Mouse (Mus musculus): ENCODE results near the gene Ccdc144b.

Ccdc144b gene

DNA sequence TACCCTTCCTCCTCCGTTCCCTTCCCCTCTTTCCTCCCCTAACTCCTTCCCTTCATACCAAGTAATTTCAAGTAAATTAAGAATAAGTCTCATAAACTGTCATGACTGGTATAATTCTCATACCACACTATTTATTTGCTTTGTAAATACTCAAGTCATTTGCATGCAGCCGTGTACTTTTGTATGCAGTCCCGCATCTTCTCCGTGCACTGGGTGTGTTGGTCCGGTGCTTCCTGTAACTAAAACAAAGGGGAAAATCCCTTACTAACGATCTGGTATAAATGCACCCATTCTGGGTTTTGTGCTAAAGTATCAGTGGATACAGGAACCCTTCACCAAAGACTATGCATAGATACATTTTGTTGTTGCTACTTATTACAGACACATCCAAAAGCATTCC lies 27.6 kb downstream of the Ccdc144b start:
- in situ Hi-C loops (cut with MboI), result no loop called here

DNA sequence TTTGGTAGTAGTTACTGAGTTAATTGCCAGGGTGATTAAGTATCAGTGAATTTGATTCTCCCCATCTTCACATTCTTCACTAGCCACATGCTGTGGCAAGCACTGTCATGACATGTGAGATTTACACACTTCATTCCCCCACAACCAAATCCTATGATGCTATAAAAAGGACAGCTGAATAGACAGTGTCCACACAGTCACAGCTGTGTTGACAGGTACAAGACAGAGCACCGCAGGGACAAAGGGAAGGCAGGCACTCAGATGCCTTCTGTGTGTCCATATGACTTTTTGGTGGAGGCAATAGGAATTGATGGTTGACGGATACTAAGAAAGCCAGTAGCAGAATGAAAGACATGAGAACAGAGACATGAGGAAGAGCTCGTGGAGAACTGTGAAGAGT lies 42.1 kb downstream of the Ccdc144b start:
- in situ Hi-C loops (cut with MboI), result no loop called here

DNA sequence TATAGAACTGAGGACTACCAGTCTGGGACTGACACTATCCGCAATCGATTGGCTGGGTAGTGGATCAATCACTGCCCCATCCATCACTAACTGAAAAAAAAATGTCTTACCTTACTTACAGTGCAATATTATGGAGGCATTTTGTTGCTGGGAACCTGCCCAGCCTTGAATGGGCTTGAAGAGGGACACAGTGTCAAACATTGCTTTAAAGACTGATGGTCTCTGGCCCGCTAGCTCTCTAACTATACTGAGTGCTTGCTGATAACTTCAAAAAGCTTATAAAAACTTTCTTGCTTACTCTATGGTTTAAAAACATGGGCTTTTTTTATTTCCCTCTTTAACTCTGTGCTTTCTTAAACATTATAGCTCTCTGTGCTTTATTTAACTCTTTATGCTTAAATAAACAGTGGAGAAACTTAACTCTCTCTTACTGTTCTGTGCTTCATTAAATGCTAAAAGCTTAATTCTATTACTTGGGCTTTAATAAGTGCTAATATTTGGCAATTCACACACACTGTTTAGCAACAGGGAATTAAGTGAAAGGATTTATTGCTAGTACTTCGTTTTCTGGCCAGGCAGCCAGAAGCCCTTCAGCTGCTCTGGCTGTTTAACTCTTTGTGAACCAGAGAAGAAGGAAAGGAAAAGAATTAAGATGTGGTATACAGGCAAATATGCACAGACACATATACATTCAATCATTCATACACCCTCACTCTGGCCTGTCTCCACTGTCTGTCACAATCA lies 44.8 kb downstream of the Ccdc144b start:
- in situ Hi-C loops (cut with MboI), result no loop called here

DNA sequence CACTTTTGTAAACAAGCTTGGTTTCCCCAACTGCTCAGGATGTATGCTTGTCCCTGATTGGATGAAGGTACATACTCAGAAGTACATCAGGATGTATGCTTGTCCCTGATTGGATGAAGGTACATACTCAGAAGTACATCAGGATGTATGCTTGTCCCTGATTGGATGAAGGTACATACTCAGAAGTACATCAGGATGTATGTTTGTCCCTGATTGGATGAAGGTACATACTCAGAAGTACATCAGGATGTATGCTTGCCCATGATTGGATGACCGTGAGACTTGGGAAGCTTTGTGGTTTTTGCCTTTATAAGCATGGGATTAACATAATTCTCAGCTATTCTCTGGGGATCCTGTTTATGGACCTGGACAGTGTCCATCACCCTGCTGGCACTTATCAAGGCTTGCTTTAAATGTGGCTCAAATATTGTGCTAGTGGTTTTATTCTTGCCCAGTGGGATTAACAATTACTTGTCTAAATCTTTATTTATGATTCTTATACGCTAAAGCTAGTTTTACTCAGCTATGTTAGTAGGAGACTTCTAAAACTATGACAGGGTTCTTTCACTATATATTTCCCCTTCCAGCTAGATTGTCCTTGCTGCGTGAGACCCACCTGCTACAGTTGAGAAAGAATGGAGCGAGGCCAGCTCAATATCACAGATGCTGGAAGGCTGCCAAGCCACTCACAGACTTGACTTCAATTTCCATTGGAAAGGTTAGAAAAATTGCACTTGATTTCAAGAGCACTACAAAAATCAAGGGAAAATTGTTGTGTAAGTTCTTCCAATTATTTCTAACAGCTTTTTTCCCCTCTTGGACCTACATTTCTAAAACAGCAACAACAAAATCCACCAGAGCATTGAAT lies 49.1 kb downstream of the Ccdc144b start:
- in situ Hi-C loops (cut with MboI), result no loop called here

DNA sequence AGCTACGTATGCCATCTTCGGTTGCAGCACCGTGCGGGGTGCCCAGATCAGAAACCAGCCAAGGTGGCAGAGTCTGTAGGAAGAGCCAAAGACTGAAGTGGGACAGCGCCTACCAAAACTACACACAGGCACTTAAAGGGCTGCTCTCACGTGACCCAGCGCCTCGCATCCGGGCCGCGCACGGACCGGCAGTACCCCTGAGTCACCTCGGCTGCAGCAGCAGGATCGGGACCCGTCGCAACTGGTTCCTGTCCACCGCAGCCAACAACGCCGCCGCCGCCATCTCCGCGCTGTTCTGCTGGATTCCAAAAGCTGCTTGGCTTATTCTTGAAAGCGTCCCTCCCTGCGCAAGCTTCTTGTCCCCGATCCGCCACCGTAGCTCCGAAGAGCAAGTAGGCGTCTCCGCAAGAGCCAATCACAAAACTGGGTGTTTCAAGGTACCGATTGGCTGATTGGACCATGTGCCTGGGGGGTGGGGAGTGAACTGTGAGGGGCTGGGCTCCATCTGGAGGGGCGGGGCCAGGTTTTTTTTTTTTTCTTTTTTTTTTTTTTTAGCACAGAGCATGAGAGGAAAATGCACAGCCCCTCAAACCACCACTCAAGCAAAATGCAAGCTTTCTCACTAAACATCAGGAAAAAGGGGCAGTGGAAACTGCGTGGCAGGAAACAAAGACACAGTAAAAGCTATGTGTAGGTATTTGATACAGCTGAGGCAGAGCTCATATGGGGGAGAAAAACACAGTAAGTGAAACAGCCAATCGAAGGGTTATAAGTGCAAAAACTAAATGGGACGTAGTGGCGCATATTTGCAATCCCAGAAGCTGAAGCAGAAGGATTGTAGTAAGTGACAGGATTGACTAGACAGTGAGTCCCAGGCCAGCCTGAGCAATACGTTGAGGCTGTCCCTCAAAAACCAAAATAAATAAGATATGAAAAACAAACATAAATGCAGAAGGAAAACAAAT lies 52.8 kb downstream of the Ccdc144b start, which contains the start of gene Mccc1:
Mccc1 (minus strand) TSS at position 404 of the 965 bp plus-strand sequence.
- in situ Hi-C loops (cut with MboI), result no loop called here

DNA sequence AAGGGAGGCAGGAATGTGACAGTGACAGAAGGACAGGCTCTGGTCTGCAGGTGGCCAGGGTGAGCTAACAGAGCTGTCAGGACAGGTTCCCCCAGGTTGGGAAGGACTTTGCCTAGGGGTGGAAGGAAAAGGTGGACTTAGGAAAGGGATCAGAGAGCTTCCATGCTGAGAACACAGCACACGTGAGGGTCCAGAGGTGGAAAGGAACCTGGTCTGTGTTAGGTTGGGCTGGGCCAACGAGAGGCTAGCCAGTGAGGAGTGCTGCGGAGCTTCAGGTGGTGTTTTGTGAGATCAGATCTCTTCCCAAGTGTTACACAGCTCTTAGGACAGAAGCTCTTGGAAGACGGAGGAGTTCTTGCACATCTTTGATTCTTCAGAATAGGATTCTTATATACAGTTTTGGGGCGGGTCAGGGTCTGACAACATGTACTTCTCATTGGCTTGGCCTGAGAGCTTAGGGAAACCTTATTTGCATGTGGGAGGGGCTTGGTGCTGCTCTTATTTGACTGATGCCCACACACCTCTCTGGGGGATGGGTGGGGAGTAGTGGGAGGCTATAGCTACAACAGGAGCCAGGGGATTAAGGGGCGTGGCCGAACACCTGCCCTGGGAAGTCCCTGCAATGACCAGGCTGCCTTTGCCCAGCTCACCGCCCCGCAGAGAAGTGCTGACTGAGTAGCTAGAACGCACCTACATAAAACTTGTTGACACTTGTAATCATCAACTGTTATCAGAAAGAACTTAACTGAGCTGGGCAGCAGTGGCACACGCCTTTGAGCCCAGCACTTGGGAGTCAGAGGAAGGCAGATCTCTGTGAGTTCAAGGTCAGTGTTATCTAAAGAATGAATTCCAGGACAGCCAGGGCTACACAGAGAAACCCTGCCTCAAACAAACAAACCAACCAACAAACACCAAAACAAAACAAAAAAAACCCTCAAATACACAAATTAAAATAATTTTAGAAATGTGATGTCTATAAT lies 58.5 kb downstream of the Ccdc144b start:
- in situ Hi-C loops (cut with MboI), result no loop called here

DNA sequence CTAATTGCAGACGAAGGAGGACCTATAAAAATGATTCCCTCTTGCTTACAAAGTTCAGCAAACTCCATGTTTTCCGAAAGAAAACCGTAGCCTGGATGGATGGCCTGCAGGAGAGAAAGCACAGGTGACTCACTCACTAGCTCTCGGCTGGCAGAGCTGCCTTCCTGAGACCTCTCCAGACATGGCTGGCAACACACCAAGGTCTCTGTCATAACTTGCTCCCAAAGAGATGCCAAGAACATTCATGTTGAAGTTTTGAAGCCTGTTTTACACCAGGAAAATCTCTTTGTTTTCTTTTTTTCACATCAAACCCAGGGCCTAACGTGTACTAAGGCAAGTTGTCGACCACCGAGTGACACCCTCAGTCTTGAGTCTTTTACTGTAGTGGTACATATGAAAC lies 62.6 kb downstream of the Ccdc144b start:
- in situ Hi-C loops (cut with MboI), result no loop called here

DNA sequence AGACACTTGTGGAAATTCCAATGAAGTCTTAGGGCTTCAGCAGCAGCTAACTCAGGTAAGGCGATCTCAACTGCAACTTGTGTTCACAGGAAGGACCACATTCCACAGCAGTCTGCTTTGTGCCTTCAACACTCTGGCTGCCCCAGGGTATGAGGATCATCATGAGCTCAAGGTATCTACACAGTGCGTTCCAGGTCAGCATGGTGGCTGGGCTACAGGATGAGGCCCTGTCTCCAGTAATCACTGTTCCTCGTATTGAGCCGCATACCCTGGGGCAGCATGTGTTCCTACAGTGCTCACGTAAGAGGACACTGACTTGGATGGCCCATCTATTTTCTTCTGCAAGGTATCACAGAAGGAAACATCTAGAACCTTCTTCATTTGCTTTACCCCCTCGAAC lies 65.3 kb downstream of the Ccdc144b start:
- in situ Hi-C loops (cut with MboI), result no loop called here

DNA sequence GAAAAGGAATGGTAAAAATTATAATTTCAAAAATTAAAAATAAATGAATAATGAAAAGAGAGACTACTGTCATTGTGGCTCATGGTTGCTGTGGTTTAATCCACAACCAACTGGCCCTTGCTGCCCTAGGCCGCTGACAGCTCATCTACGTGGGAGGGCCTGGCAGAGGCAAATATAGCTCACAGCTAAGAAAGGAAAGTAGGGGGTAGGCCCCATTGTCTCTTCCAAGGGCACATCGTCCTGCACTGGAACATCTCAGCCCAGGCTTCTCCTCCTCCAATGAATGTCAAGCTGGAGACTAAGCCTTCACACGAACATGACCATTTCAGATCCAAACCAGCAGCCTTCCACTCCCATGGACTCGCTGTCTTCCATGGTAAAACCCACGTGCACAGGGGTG lies 67.1 kb downstream of the Ccdc144b start:
- in situ Hi-C loops (cut with MboI), result no loop called here

DNA sequence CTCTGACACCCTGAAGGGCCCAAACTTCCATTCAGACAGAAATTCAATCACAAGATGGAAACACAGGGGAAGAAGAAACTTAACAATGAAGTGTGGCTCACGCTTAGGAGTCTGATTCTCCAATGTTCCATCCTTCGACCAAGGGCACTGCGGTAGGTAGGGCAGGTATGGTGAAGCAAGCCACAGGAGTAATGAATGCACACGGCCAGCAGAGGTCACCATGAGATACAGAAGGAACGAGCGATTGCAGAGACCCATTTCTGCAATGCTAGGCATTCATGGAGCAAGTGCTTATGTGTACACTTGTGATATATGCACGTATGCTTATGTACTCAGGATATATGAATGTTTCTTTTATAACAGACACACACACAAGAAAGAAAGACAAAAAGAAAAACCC lies 79.8 kb downstream of the Ccdc144b start:
- in situ Hi-C loops (cut with MboI), result no loop called here

DNA sequence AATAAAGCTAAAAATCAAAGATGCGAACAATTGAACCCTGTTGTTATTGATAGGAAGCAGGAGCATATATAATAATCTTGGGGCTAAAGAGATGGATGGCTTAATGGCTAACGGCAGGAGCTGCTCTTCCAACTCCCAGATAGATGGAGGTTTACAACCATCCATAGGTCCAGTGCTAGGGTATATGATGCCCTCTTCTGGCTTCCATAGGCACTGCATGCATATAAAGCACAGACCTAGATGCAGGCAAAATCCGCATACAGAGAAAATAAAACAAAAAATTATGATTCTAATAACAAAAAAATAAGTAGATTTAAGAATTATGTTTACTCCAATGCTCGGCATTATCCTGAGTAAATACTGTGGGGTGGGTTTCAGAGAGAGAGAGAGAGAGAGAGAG lies 80.4 kb downstream of the Ccdc144b start:
- in situ Hi-C loops (cut with MboI), result no loop called here

DNA sequence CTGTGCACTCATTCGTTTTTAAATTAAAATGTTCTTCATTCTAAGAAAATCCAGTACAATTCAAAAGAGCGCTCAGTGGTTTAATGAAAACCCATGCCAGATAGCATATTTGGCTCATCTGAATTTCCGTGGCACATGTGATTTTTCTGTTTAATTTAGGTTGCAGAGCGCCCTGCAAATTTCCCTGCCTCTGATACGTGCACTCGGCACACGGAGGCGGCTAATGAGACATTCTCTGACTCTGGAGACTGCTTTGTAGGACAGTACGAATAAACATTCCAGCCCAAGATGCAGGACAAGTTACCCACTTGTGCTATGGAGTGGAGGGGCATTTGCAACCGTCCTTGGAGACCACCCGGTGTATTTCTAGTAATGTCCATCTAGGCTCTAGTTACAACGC lies 82.2 kb downstream of the Ccdc144b start:
- in situ Hi-C loops (cut with MboI), result no loop called here

DNA sequence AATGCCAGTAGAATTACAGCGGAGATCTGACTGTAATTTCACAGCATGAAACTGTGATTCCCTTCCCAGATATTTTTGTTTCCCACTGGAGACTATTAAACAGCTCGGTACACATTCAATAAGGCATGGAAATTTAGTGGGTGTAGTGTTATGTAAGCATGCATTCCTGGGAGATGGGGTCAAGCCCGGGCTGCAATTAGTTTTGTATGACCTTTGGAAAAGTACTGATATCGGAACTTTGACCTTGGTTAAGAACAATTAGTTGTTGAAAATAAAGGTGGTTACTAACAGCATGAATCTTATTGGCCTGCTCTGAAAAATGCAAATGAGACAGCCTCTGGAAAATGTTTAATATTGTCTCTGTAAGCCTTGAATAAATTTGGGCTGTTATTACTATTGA lies 82.9 kb downstream of the Ccdc144b start:
- in situ Hi-C loops (cut with MboI), result no loop called here

DNA sequence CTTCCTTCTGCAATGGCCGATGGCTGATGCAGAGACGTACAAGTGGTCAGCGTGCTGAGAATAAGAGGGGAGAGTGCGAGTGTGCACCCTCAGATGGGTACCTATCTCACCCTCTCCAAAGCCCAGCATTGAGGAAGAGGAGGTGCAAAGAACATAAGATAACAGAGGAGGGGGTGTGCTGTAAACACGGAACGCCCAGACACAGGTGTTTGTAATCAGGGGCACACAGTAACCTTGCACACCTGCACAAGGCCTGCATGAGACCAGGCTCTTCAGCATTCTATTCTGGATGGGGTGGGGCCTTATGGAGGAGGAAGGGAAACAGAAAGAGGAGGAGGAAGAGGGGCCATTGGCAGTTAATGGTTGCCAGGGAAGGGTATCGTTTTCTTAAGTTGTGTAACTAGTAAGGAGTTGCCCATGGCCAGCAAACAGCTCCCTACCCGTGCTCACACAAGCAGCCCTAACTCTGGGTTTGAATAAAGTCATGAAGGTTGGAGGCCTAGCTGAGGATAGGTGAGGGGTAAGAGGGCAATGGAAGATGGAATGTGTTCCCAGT lies 85.9 kb downstream of the Ccdc144b start:
- in situ Hi-C loops (cut with MboI), result no loop called here

DNA sequence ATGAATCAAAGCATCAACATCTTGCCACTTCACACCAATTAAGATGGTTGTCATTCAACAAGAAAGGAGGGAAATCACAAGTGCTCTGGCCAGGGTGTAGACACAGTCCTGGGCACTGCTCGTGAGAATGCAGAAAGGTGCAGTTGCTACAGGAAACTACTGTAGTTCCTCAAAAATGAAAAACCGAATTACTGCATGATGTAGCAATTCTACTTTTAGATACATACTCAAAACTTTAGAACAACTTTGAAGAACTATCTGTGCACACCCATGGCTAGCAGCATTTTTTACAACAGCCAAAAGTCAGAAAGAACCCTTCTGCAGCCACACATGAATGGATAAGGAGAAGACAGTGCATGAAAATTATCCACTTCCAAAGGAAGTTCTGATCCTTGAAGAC lies 86.9 kb downstream of the Ccdc144b start:
- in situ Hi-C loops (cut with MboI), result no loop called here

DNA sequence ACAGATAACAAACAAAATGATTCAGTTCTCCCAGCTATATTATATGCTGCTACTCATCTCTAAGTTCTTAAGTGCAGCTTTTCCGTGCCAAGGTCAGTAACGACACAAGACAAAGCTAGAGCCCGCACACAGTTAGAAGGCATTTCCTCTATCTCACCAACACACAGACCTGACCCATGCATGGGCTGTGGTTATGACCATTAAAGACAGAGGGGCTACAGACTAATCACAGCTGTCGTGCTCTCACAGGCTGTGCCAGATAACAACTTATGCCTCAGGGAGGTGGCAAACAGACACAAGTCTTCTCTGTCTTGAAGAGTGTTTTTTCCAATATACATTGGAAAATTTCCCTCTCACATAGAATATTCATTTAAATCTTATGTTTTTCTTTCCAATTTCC lies 88.4 kb downstream of the Ccdc144b start:
- in situ Hi-C loops (cut with MboI), result no loop called here

DNA sequence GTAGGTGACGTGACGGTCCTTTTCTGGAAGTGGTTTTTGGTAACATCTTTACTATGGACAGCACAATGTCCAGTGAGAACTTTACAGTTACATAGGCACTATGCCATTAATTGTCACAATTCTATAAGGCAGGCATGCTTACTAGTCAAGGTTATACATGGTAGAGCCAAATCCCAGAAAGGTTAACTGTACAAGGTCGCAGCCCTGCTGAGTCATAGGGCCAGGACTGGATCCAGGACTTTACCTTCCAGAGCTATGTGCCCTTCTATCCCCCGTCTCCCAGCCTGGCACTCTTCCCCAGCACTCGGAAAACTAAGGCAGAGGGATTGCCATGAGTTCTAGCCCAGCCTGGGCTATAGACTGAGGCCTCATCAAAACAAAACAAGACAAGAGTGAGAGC lies 89.4 kb downstream of the Ccdc144b start:
- in situ Hi-C loops (cut with MboI), result no loop called here

DNA sequence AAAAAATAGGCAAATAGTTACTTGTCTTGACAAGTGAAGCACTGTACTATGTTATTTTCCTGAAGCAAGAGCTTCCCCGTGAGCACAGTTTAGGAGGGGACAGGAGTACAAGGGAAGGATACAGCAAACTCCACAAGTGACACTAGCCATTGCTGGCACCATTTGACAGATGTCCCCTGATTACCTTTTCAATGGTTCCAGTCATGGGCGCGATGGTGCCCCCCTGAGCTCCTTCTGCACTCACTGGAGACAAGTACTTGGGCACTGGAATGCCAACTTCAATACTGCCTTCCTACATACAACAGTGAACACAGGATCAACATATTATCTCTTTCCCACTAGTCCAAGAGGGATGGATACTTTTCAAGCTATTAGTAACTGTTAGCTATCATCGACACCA lies 89.9 kb downstream of the Ccdc144b start:
- in situ Hi-C loops (cut with MboI), result no loop called here

DNA sequence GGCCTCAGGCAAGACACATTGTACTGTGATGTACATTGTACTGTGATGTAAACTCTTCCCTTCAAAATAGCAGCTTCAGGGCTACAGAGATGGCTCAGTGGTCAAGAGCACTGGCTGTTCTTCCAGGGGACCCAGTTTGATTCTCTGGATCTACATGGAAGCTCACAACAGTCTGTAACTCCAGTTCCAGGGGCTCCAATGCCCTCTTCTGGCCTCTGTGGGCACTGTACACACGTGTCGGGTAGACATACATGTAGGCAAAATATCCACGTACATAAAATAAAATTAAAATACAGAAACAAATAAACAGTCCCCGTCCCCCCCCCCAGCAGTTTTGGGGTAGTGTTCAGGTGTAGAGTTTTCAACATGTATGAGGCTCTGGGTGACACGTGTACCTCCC lies 90.4 kb downstream of the Ccdc144b start:
- in situ Hi-C loops (cut with MboI), result no loop called here

Data from mature B cell (primary cell).